Mouse (Mus musculus): ENCODE measurements around the gene 4930524J08Rik. TPM values are rescaled to one million over a fixed set of nuclear protein-coding genes. Genes with fewer than 3 reads are reported as not detected.
A peak's percentile ranks its signal among the peaks of the same experiment; 100 is the strongest.

Gene 4930524J08Rik
- 3.2 and 3.4 TPM in 2 replicates for polyA plus RNA-seq (2015; fragmentation: Nextera tagmentation; extraction: Ambion mirVana)

DNA sequence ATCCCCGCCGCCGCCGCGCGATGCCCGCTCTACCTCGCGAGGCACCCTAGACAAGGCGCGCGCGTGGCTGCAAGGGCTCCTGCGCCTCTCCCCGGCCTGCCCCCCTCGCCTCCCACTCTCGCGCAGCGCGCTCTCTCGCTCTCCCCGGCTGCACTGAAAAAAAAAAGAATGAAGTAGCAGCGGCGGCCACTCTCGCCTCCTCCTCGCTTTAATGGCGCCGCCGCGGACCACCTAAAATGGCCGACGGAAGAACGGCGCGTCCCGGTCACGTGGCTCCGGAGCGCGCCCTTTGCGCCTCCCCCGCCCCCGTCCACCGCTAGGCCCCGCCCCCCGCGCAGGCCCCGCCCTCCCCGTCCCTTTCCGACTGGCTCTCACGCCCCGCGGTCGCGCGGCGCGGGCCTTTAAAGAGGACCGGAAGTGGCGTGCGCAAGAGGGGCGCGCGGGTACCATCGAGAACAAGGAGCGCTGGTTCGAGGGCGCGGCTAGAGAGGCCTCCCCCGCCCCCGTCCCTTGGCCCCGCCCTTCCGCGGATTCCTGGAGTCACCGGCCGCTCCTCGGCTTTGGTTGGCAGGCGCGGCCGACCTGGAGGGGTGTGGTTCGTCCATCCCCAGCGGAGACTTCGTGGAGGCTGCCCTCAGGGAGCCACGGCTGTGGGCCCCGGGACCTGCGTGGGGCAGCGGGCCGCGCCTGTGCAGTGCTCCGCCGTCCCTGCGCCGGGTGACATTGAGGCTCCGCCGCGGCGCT is at the start of gene 4930524J08Rik, which contains the start of gene Hnrnpd:
4930524J08Rik (plus strand) TSS at position 363 of the 744 bp plus-strand sequence.
Hnrnpd (minus strand) TSS at position 240 of the 744 bp plus-strand sequence.
- Histone ChIP-seq H3K4me3 (peak within 1 kb of the TSS; percentile 94), H3K27ac (peak within 1 kb of the TSS; percentile 99), H3K27me3 (no peaks in the 10 kb centered on the region), H3K4me2 (peak within 1 kb of the TSS; percentile 84), H3K9ac (peak within 1 kb of the TSS; percentile 99), H3K4me1 (peaks cover 17% of the 10 kb centered on the region), H3K36me3 (peaks cover 5% of the 10 kb centered on the region; the same call in 1 of the 2 replicates), H3K9me3 (no peaks in the 10 kb centered on the region)
- ATAC-seq (ENCODE audit: insufficient number of reproducible peaks, insufficient read depth, low FRiP score, low TSS enrichment, low read depth) = peak; percentile 97
- under 1% methylated on average over 91 of the region's 97 CpGs for WGBS

- H3K36me3 ChIP-seq = no peaks in the 10 kb centered on the region
- H3K9ac ChIP-seq = no peak overlapping the region
- no peak for ATAC-seq (ENCODE audit: insufficient number of reproducible peaks, insufficient read depth, low FRiP score, low TSS enrichment, low read depth)
- 83% methylated on average over 6 of the region's 6 CpGs for WGBS
- no peak overlapping the region for H3K4me3 ChIP-seq
- H3K4me2 ChIP-seq = no peak overlapping the region
- H3K4me1 ChIP-seq = no peaks in the 10 kb centered on the region
- no peaks in the 10 kb centered on the region for H3K9me3 ChIP-seq
- no peaks in the 10 kb centered on the region for H3K27me3 ChIP-seq
- H3K27ac ChIP-seq = no peak overlapping the region
Observed at GRCm38 (mm10) chr5:99931910-99932309, 47.0 kb upstream of the 4930524J08Rik start.

DNA sequence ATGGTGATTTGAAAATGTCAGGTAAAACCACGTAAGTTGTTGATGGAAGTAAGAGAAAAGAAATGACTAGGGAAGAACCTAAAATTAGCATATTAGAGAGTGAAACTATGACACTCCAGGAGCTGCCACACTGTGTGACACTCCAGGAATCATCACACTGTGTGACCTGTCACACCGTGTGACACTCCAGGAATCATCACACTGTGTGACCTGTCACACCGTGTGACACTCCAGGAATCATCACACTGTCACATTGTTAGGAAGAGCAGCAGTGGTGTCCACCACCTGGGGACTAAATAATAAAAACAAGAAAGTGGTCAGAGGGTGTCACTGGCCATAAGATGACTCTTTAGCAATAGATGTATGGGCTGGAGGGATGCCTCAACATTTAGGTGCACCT is 39.4 kb upstream of the 4930524J08Rik start:
- no peaks in the 10 kb centered on the region for H3K36me3 ChIP-seq
- H3K4me1 ChIP-seq = no peaks in the 10 kb centered on the region
- no peak overlapping the region for H3K9ac ChIP-seq
- no peak for ATAC-seq (ENCODE audit: insufficient number of reproducible peaks, insufficient read depth, low FRiP score, low TSS enrichment, low read depth)
- H3K27ac ChIP-seq = no peak overlapping the region
- WGBS = 82% methylated on average over 3 of the region's 3 CpGs
- H3K27me3 ChIP-seq = no peaks in the 10 kb centered on the region
- H3K4me3 ChIP-seq = no peak overlapping the region
- no peak overlapping the region for H3K4me2 ChIP-seq
- H3K9me3 ChIP-seq = peaks cover 5% of the 10 kb centered on the region; the same call in 1 of the 2 replicates

- Histone ChIP-seq H3K27me3 (no peaks in the 10 kb centered on the region), H3K4me3 (no peak overlapping the region), H3K4me1 (no peaks in the 10 kb centered on the region), H3K4me2 (no peak overlapping the region), H3K27ac (no peak overlapping the region), H3K9me3 (peaks cover 10% of the 10 kb centered on the region; the same call in 1 of the 2 replicates), H3K36me3 (peaks cover 7% of the 10 kb centered on the region), H3K9ac (no peak overlapping the region)
- ATAC-seq (ENCODE audit: insufficient number of reproducible peaks, insufficient read depth, low FRiP score, low TSS enrichment, low read depth) = no peak
- 71% methylated on average over 10 of the region's 10 CpGs for WGBS
Observed at GRCm38 (mm10) chr5:99941273-99941672, 37.6 kb upstream of the 4930524J08Rik start.

- H3K9ac ChIP-seq = no peak overlapping the region
- 57% methylated on average over 10 of the region's 10 CpGs for WGBS
- no peak for ATAC-seq (ENCODE audit: insufficient number of reproducible peaks, insufficient read depth, low FRiP score, low TSS enrichment, low read depth)
Observed at GRCm38 (mm10) chr5:99941776-99942502, 36.9 kb upstream of the 4930524J08Rik start.

DNA sequence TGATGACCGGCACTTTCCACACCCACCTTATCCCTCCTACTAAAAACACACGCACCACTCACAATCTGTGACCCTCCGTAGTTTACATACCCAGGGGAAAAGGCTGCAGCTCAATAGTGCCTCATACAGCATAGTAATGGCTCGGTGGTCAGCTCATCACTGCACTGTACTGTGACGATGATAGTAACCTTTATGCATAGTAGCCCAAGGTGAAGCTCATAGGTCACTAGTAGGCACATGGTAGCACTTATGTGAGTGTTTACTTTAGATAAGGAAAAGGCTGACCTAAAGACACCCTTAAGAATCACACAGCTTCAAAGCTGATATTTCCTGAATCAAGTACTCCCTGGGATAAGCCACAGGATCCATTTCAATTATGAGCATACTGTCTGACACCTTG is 26.3 kb upstream of the 4930524J08Rik start:
- H3K4me2 ChIP-seq = no peak overlapping the region
- peaks cover 21% of the 10 kb centered on the region for H3K36me3 ChIP-seq
- no peak for ATAC-seq (ENCODE audit: insufficient number of reproducible peaks, insufficient read depth, low FRiP score, low TSS enrichment, low read depth)
- H3K9ac ChIP-seq = no peak overlapping the region
- no peaks in the 10 kb centered on the region for H3K27me3 ChIP-seq
- 83% methylated on average over 5 of the region's 5 CpGs for WGBS
- H3K27ac ChIP-seq = no peak overlapping the region
- H3K9me3 ChIP-seq = no peaks in the 10 kb centered on the region
- no peak overlapping the region for H3K4me3 ChIP-seq
- H3K4me1 ChIP-seq = no peaks in the 10 kb centered on the region

More at GRCm38 (mm10) chr5:99941776-99942502, 36.9 kb upstream of the 4930524J08Rik start:
- peaks cover 10% of the 10 kb centered on the region; the same call in 1 of the 2 replicates for H3K9me3 ChIP-seq
- no peak overlapping the region for H3K4me3 ChIP-seq
- no peak overlapping the region for H3K27ac ChIP-seq
- no peaks in the 10 kb centered on the region for H3K27me3 ChIP-seq
- no peak overlapping the region for H3K4me2 ChIP-seq
- H3K4me1 ChIP-seq = no peaks in the 10 kb centered on the region
- H3K36me3 ChIP-seq = peaks cover 7% of the 10 kb centered on the region

- no peak overlapping the region for H3K4me2 ChIP-seq
- peaks cover 27% of the 10 kb centered on the region for H3K36me3 ChIP-seq
- H3K9ac ChIP-seq = no peak overlapping the region
- no peaks in the 10 kb centered on the region for H3K4me1 ChIP-seq
- H3K27ac ChIP-seq = no peak overlapping the region
- H3K9me3 ChIP-seq = no peaks in the 10 kb centered on the region
- no peak for ATAC-seq (ENCODE audit: insufficient number of reproducible peaks, insufficient read depth, low FRiP score, low TSS enrichment, low read depth)
- H3K4me3 ChIP-seq = no peak overlapping the region
- no peaks in the 10 kb centered on the region for H3K27me3 ChIP-seq
- 45% methylated on average over 1 of the region's 1 CpGs for WGBS
Observed at GRCm38 (mm10) chr5:99953883-99954282, 25.0 kb upstream of the 4930524J08Rik start.

DNA sequence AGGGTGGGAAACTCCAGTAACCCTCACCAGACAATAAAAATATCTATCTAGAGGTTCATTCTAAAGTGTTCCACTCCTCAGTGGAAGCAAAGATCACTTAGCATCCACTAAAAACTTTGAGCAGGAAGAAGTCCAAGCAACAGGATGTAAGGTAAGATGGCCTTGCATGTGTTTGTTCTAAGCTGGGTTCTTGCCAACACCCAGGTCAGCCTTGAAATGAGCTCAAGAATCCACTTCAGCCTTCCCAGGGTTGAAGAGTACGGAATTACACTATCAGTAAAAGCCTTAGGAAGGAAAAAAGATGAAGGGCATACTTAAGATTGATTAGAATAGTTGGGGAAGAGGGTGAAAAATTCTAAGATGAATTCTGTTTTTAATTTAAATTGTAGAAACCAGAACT is 20.2 kb upstream of the 4930524J08Rik start:
- Histone ChIP-seq H3K4me3 (no peak overlapping the region), H3K9ac (no peak overlapping the region), H3K27ac (no peak overlapping the region), H3K27me3 (no peaks in the 10 kb centered on the region), H3K4me2 (no peak overlapping the region), H3K36me3 (peaks cover 39% of the 10 kb centered on the region), H3K9me3 (no peaks in the 10 kb centered on the region), H3K4me1 (no peaks in the 10 kb centered on the region)
- 85% methylated on average over 1 of the region's 1 CpGs for WGBS
- no peak for ATAC-seq (ENCODE audit: insufficient number of reproducible peaks, insufficient read depth, low FRiP score, low TSS enrichment, low read depth)

GRCm38 (mm10) chr5:99959236-99959936 is 19.5 kb upstream of the 4930524J08Rik start:
- ATAC-seq (ENCODE audit: insufficient number of reproducible peaks, insufficient read depth, low FRiP score, low TSS enrichment, low read depth) = no peak
- no peaks in the 10 kb centered on the region for H3K4me1 ChIP-seq
- no peak overlapping the region for H3K4me2 ChIP-seq
- H3K27ac ChIP-seq = no peak overlapping the region
- H3K36me3 ChIP-seq = peaks cover 46% of the 10 kb centered on the region
- 86% methylated on average over 2 of the region's 2 CpGs for WGBS
- no peaks in the 10 kb centered on the region for H3K27me3 ChIP-seq
- no peak overlapping the region for H3K4me3 ChIP-seq
- H3K9ac ChIP-seq = no peak overlapping the region
- H3K9me3 ChIP-seq = no peaks in the 10 kb centered on the region

DNA sequence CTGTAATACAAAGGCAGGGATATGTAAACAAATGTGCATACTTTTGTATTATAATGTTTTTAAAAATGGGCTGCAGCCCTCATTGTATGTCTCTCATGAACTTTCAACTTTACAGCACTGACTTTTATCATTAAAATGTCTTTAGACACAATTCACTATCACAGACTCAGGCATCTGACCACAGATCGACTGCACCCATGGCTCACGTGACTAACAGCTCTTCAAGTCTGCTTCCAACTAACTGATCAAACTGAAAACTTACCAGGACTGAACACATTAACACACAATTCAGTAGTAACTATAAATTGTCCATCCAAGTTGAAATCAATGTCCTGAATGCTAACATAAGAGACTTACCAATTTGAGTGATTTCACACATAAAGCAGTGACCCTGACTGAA is 18.9 kb upstream of the 4930524J08Rik start:
- WGBS = 82% methylated on average over 2 of the region's 2 CpGs

GRCm38 (mm10) chr5:99973941-99974340 is 4.9 kb upstream of the 4930524J08Rik start:
- ATAC-seq (ENCODE audit: insufficient number of reproducible peaks, insufficient read depth, low FRiP score, low TSS enrichment, low read depth) = no peak
- Histone ChIP-seq H3K4me3 (no peak overlapping the region), H3K9ac (no peak overlapping the region), H3K4me1 (peaks cover 25% of the 10 kb centered on the region), H3K36me3 (peaks cover 16% of the 10 kb centered on the region), H3K4me2 (peak overlapping the region; percentile 84), H3K27ac (no peak overlapping the region), H3K9me3 (no peaks in the 10 kb centered on the region), H3K27me3 (no peaks in the 10 kb centered on the region)
- 41% methylated on average over 2 of the region's 2 CpGs for WGBS

More for the DNA sequence above, 18.9 kb upstream of the 4930524J08Rik start:
- no peak overlapping the region for H3K4me3 ChIP-seq
- H3K4me2 ChIP-seq = no peak overlapping the region
- H3K9me3 ChIP-seq = no peaks in the 10 kb centered on the region
- H3K27ac ChIP-seq = no peak overlapping the region
- no peaks in the 10 kb centered on the region for H3K27me3 ChIP-seq
- H3K36me3 ChIP-seq = peaks cover 50% of the 10 kb centered on the region
- H3K4me1 ChIP-seq = no peaks in the 10 kb centered on the region
- ATAC-seq (ENCODE audit: insufficient number of reproducible peaks, insufficient read depth, low FRiP score, low TSS enrichment, low read depth) = no peak
- no peak overlapping the region for H3K9ac ChIP-seq
